Mouse (Mus musculus) liver, postnatal 0 days (tissue): ENCODE data around the gene Cxcr6.
A peak's percentile ranks its signal among the peaks of the same experiment; 100 is the strongest.

Experiments used
- CTCF ChIP-seq: sonication (generic); IDR thresholded peaks from 2 replicates; pipeline ENCODE4 v1.5.1; 2016; ENCODE audit warnings: antibody characterized with exemption, low read depth
- EP300 ChIP-seq: IDR thresholded peaks from 2 replicates; pipeline ENCODE4 v1.6.1; 2016; ENCODE audit warnings: antibody characterized with exemption, low read depth, mild to moderate bottlenecking

DNA sequence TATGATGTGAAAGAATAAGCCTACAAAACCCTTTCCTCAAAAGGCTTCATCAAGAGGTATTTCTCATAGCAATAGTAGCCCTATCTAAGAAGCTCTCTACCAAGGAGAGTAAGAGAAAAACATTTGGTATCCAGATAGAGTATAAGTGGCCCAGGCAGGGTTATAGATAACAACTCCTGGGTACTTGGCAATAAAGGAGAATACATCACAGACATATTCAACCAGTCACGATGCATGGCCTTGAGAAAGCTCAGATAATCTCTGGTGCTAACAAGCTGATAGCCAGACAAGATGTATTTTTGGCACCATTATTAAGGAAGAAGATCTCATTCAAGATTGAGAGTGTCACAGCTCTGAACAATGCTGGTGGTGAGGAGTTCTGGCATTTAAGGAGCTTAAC, 40.2 kb downstream of the Cxcr6 start:
- TF ChIP-seq EP300 (peak; percentile 63; the same call in 1 of the 2 replicates), CTCF (no peak)
